Mouse (Mus musculus) heart, postnatal 25 days (tissue): ENCODE data around the gene Ptprr. TPM values are rescaled to one million over a fixed set of nuclear protein-coding genes. Genes with fewer than 3 reads are reported as not detected.

ENCODE experiments used
- DNase-seq: peaks from one replicate; pipeline ENCODE4 v3.0.0; 2022; ENCODE audit warnings: low spot score
- intact Hi-C: fragments of 180-260 bp; cut with DNase I; formaldehyde crosslinking; loops from one replicate; pipeline ENCODE4 v1.15.1; 2025
- total RNA-seq, 2 experiments: library from RNA; stranded (reverse); gene quantifications; 2 replicates each; pipeline ENCODE4 v1.2.3; 2021

Gene Ptprr
- total RNA-seq, 2 experiments from 2014 or later: 1.8 to 2.1 TPM

DNA sequence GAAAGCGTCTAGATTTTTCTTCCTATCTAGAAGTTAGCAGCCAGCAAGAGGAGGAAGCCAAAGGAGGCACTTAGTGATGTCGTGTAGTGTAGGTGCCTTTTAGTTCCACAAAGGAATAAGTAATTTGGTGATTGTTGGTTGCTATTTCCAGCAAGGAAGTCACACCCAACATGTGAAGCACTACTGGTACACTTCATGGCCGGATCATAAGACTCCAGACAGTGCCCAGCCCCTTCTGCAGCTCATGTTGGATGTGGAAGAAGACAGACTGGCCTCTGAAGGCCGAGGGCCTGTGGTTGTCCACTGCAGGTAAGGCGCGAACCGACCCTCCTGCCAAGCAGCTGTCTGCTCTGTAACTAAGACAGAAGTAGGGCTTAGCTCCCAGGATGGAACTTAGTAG is 234.7 kb downstream of the Ptprr start:
- no peak for DNase-seq
- intact Hi-C loops: loop anchor here (5.0 kb wide), 1 partner anchor 40 kb away; no protein-coding TSS in a partner anchor

- DNase-seq: no peak
These were observed 236.0 kb downstream of the Ptprr start for GRCm38 (mm10) chr10:116253972-116254371.

DNA sequence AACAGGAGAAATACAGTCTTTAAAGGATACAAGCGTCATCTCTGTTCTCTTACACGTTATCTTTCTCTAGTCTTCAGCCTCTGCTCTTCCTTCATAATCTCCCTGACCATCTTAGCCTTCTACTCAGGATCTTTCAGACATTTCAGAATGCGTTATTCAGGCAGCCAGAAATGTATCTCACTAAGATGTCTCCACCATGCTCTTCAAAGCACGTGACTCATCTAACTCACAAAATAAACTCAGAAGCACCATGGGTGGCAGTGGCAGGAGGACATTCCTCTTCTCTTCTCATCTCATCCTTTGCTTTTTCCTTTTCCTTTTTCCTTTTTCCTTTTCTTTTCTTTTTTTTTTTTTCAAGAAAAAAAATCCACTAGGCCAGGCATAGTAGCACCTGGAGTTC is 241.3 kb downstream of the Ptprr start:
- no peak for DNase-seq

More at GRCm38 (mm10) chr10:116253972-116254371, 236.0 kb downstream of the Ptprr start:
- intact Hi-C loops: loop anchor here (5.0 kb wide), 1 partner anchor 42 kb away; no protein-coding TSS in a partner anchor

GRCm38 (mm10) chr10:116260658-116261433 is 242.8 kb downstream of the Ptprr start:
- intact Hi-C loops: loop anchor here (2.0 kb wide), 1 partner anchor 14 kb away; no protein-coding TSS in a partner anchor
- DNase-seq: no peak

More for the DNA sequence above, 241.3 kb downstream of the Ptprr start:
- intact Hi-C loops: no loop called here

DNA sequence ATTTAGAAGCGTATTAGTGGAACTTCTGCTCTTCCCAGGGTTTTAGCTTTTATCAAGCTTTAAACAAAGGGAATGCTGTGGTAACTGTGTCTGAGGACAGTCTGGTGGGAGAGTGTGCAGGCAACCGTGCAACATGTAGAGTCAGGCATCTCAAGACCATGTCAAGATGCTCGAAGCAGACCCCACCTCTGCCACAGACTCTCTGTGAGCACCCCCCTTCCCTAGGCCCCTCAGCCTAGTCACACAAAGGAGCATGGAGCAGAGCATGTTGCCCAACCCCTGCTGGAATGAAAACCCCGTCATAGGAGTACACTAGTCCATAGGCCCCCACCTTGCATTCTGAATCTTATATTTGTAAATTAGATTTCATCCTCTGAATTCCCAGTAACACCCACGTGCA is 243.5 kb downstream of the Ptprr start:
- DNase-seq: no peak
- intact Hi-C loops: loop anchor here (2.0 kb wide), 1 partner anchor 15 kb away; no protein-coding TSS in a partner anchor

DNA sequence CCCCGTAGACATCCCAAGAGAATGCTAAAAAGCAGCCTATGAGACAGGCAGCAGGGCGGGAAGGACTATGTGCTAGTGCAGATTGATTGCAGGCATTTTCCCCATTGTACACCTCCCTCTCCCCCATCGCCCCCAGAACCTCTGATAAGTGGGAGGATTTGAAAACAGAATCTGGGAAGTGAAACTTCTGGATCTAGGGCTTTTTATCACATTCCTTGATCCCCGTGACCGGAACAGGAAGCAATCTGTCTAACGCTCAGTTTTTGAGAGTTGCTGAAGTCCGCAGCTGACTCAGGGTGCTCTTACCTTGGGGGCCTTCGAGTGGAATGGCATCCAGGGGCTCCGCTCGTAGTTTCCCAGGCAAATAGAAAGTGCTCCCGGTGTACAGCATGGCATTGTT is 246.5 kb downstream of the Ptprr start:
- intact Hi-C loops: loop anchor here (2.0 kb wide), 1 partner anchor 56 kb away; no protein-coding TSS in a partner anchor
- no peak for DNase-seq

- peak; percentile 67 for DNase-seq
- intact Hi-C loops: loop anchor here (2.0 kb wide), 1 partner anchor 34 kb away; no protein-coding TSS in a partner anchor
These were observed 248.8 kb downstream of the Ptprr start for GRCm38 (mm10) chr10:116266561-116267433.

DNA sequence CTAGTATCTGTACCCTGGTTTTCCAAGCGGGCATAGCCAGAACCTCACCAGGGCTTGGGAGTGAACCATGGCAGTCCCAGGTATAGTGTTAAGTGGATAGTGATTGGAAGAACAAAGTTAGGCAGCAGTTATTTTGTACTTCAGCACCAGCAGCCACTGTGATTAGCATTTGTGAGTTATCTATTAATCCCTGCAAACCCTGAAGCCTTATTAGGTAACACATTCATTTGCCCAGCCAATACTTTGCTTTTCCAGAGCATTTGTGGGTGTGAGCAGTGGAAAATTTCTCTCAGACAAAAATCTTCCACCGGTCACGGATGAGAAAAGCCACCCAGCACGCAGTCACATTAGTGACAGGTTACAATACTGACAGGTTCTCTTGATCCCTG is 249.4 kb downstream of the Ptprr start:
- DNase-seq: no peak
- intact Hi-C loops: loop anchor here (2.0 kb wide), 1 partner anchor 33 kb away; no protein-coding TSS in a partner anchor

- DNase-seq: no peak
- intact Hi-C loops: no loop called here
These were observed 250.3 kb downstream of the Ptprr start for GRCm38 (mm10) chr10:116268343-116268742.

GRCm38 (mm10) chr10:116270646-116271469 is 252.8 kb downstream of the Ptprr start:
- DNase-seq: no peak
- intact Hi-C loops: no loop called here

DNA sequence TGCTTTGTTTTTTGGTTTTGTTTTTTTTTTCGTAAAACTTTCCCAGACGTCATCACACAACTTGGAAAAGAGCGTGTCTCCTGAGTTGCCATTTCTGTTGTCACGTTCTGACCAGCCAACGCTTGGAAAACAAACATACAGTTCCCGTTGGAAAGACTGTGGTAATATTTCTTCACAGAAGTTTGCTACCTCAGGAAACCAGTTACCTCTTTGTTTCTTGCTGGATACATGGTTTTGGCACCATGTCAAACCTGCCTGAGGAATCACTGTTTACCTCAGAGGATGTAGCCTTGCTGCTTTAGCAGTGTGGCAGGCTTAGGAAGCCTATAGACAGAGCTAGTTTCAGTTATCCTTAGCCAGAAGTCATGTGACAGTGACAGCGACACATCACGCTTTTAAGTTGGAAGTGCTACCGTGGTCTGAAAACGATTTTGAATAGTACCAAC is 253.5 kb downstream of the Ptprr start:
- intact Hi-C loops: no loop called here
- no peak for DNase-seq

- intact Hi-C loops: no loop called here
- no peak for DNase-seq
These were observed 254.1 kb downstream of the Ptprr start for GRCm38 (mm10) chr10:116272156-116272555.

GRCm38 (mm10) chr10:116275280-116275679 is 257.3 kb downstream of the Ptprr start, which contains the start of gene Ptprb:
Gene Ptprb (plus strand): TSS chr10:116275523.
- DNase-seq: no peak
- intact Hi-C loops: no loop called here

GRCm38 (mm10) chr10:116286697-116287344 is 268.8 kb downstream of the Ptprr start:
- intact Hi-C loops: loop anchor here (1.0 kb wide), 1 partner anchor 14 kb away; no protein-coding TSS in a partner anchor
- no peak for DNase-seq

- intact Hi-C loops: no loop called here
These were observed 270.1 kb downstream of the Ptprr start for GRCm38 (mm10) chr10:116288130-116288529.

GRCm38 (mm10) chr10:116290483-116290882 is 272.5 kb downstream of the Ptprr start:
- intact Hi-C loops: no loop called here
- no peak for DNase-seq

More at GRCm38 (mm10) chr10:116288130-116288529, 270.1 kb downstream of the Ptprr start:
- DNase-seq: peak; percentile 62

DNA sequence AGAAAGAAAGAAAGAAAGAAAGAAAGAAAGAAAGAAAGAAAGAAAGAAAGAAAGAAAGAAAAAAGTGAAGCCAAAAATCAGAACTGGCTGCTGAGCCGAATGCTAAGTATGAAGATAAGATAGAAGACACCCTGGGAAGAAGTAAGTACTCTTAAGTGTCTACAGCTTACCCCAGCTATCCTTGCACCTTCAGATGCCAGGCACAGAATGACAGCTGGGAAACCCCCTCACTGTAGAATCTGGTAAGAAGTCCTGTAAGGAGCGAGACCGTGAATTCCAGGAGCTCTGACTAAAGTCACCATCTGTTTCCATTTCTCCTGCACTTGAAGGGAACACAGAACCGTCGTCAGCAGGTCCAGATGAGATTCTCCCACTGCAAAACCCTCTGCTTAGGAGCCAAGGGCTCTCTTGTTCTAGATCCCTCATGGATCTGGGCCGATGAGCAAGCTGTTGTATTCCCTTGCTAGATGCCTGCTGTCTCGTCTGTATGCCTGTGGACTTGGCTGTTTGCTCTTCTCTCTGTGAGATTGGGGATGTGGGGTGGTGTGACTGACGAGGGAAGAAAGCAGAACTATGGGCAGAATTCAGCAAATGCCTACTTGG is 273.2 kb downstream of the Ptprr start:
- no peak for DNase-seq
- intact Hi-C loops: no loop called here

DNA sequence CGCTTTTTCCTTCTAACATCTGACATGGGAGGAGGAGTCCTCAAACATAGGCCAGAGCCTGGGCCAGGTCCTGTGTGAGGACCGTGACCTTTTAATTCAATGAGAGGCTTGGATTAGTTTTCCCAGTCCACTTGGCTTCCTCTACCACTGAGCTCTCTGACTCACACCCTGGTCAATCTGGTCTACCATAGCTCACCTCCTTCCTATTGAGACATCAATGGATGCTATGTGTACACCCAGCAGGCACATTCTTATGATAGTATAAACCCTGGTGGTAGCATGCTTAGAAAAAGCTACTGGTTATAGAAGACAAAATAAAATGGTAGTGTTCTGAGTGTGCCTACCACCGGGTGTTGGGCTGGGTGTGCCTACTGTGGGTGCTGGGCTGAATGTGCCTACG is 278.4 kb downstream of the Ptprr start:
- DNase-seq: no peak
- intact Hi-C loops: no loop called here
